Mouse (Mus musculus): ENCODE measurements around the gene Srrm1. TPM values are rescaled to one million over a fixed set of nuclear protein-coding genes. Genes with fewer than 3 reads are reported as not detected.

Gene Srrm1
- 250 and 261 TPM in 2 replicates for polyA plus RNA-seq (2015; fragmentation: Nextera tagmentation; extraction: Ambion mirVana)

DNA sequence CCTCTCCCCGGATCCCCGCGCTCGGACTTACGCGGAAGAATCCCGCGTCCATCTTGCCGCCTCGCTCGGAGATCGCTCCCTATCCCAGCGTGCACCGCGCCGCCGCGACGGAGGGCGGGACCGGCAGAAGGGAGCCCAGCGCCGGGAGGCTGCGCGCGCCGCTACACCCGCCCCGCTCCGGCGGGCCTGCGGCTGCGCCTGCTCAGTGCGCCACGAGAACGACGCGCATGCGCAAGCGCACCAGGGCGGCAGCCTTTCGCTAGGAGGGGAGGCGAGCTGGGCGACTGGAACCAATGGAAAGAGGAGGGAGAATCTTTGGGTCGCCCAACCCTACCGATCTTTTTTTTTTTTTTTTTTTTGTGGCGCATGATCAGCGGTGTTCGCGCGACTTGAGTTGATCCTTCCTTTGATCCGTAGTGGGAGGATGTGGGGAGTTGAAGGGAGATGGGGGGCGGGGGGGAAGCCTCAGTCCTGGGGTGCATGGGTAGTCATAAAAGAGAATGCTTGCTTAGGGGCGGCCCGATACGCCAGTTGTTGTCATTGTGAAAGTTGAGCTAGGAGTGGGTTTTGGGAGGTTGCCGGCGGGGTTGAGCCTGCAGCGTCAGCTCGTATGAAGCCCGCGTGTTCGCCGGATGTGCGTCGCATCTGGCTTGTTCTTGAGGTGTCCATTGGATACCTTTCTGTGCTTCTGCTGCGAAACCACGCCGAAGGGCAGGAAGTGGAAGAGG, at the start of gene Srrm1:
TSS of gene Srrm1 (minus strand) at position 256 of the 728 bp plus-strand sequence.
- peaks cover 21% of the 10 kb centered on the region for H3K36me3 ChIP-seq (ENCODE audit: poor library complexity, severe bottlenecking)
- peak; percentile 95 for ATAC-seq
- no peaks in the 10 kb centered on the region for H3K9me3 ChIP-seq (replicated peaks)
- peak within 1 kb of the TSS; percentile 94 for H3K4me2 ChIP-seq
- peaks cover 19% of the 10 kb centered on the region for H3K4me1 ChIP-seq
- peak within 1 kb of the TSS; percentile 94 for H3K27ac ChIP-seq
- WGBS, result under 1% methylated on average over 68 of the region's 69 CpGs
- H3K27me3 ChIP-seq, result peaks cover 4% of the 10 kb centered on the region
- peak within 1 kb of the TSS; percentile 98 for H3K4me3 ChIP-seq
- peak within 1 kb of the TSS; percentile 99 for H3K9ac ChIP-seq

DNA sequence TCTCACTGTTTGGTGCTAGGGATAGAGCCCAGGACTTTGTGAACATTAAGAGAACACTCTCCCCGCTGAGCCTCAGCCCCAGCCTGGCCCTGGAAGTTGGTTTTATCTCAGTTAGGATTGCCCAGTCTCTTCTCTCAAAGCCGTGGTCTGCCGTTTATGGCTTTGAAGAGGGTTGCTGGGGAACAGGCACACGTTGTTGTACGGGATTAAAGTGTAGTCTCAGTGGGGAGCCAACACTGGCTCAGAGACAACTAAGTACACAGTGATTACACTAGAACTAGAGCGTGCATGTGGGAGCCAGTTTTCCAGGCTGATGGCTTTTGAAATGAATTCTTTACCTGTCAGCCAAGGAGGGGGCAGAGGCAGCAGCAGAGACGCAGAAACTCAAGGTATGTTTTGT, 48.8 kb upstream of the Srrm1 start:
- peaks cover 10% of the 10 kb centered on the region for H3K4me1 ChIP-seq
- peaks cover 27% of the 10 kb centered on the region for H3K27me3 ChIP-seq
- no peak overlapping the region for H3K9ac ChIP-seq
- no peak overlapping the region for H3K27ac ChIP-seq
- no peaks in the 10 kb centered on the region for H3K9me3 ChIP-seq (replicated peaks)
- no peaks in the 10 kb centered on the region for H3K36me3 ChIP-seq (ENCODE audit: poor library complexity, severe bottlenecking)
- no peak for ATAC-seq
- H3K4me3 ChIP-seq, result no peak overlapping the region
- 14% methylated on average over 7 of the region's 7 CpGs for WGBS
- no peak overlapping the region for H3K4me2 ChIP-seq

DNA sequence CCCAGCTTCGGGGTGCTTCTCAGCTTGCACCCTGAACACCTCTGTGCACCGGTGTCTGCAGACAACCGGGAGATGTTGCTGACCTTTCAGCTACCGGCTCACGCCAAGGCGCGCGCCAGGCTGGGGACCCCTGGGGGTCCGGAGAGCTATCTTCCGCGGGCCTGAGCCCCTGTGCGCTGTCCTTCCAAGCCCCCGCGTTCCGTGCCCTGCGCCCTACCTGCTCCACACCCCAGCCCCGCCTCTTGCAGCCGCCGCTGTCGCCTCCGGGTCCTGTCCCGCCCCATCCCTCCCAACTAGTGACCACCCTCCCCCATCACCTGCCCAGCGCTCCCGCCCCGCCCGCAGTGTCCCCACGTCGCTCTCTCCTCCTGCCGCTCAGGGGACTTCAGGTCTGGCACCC, 44.9 kb upstream of the Srrm1 start, which contains the start of gene Ncmap:
TSS of gene Ncmap (minus strand) at position 237 of the 400 bp plus-strand sequence.
- H3K36me3 ChIP-seq (ENCODE audit: poor library complexity, severe bottlenecking), result no peaks in the 10 kb centered on the region
- no peaks in the 10 kb centered on the region for H3K9me3 ChIP-seq (replicated peaks)
- H3K4me1 ChIP-seq, result peaks cover 10% of the 10 kb centered on the region
- H3K9ac ChIP-seq, result peak within 1 kb of the TSS; percentile 53
- no peak for ATAC-seq
- H3K4me3 ChIP-seq, result peak within 1 kb of the TSS; percentile 36
- WGBS, result under 1% methylated on average over 28 of the region's 29 CpGs
- peaks cover 39% of the 10 kb centered on the region for H3K27me3 ChIP-seq
- no peak within 1 kb of the TSS for H3K27ac ChIP-seq
- H3K4me2 ChIP-seq, result peak within 1 kb of the TSS; percentile 65

DNA sequence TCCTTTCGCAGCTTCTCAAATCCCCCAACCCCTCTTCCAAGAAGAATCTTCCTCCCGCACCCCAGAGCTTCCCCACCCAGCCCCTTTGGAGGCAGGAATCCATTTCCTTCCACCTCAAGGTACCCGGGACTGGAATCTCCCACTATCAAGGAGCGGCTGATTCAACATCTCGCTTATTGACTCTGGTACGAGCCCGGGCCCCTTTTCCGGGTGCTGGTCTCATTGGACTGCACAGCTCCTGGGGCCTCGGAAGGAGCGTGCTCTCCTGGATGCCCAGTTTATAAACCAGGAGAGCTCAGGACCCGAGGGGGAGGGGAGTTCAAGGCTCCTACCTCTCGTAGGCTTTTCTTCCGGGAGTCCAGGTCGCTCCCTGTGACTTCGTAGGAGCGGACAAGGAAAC, 44.4 kb upstream of the Srrm1 start:
- no peaks in the 10 kb centered on the region for H3K9me3 ChIP-seq (replicated peaks)
- peaks cover 39% of the 10 kb centered on the region for H3K27me3 ChIP-seq
- peak overlapping the region; percentile 53 for H3K9ac ChIP-seq
- H3K4me2 ChIP-seq, result peak overlapping the region; percentile 65
- H3K4me1 ChIP-seq, result peaks cover 10% of the 10 kb centered on the region
- peak overlapping the region; percentile 36 for H3K4me3 ChIP-seq
- WGBS, result 3% methylated on average over 16 of the region's 16 CpGs
- ATAC-seq, result no peak
- no peaks in the 10 kb centered on the region for H3K36me3 ChIP-seq (ENCODE audit: poor library complexity, severe bottlenecking)
- H3K27ac ChIP-seq, result no peak overlapping the region

DNA sequence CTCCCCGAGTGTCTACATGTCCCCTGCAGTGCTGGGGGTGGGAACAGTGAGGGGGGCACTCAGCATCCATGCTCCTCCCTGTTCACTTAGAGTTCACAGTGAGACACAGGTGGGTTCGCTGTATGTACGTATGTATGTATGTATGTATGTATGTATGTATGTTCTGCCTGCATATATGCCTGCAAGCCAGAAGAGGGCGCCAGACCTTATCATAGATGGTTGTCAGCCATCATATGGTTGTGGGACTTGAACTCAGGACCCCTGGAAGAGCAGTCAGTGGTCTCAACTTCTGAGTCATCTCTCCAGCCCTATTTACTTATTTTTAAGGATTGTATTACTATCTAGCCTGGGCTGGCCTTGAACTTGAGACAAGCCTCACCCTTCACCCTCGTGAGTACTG, 43.2 kb upstream of the Srrm1 start:
- Histone ChIP-seq H3K9me3 (replicated peaks) (no peaks in the 10 kb centered on the region), H3K27me3 (peaks cover 39% of the 10 kb centered on the region), H3K4me3 (no peak overlapping the region), H3K4me1 (peaks cover 10% of the 10 kb centered on the region), H3K9ac (no peak overlapping the region), H3K4me2 (no peak overlapping the region), H3K27ac (no peak overlapping the region), H3K36me3 (ENCODE audit: poor library complexity, severe bottlenecking) (no peaks in the 10 kb centered on the region)
- ATAC-seq, result no peak
- 86% methylated on average over 5 of the region's 5 CpGs for WGBS

DNA sequence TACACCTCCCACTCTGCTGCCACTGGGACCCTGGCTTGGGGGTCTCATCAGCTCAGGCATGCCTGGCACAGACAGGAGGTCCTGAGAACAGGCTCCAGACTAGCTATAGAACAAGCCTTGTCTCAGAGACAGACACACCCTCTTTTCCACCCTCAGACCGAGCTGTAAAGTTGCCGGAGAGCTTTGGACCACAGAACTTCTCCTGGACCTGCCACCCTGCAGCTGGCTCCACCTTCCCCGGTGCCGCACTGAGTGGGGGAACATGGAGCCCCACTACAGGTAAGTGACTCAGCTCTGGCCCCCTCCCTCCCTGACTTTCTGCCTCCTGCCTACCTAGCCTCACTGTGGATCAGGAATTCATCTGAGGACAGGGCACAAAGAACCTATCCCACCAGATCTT, 42.3 kb upstream of the Srrm1 start:
- Histone ChIP-seq H3K27me3 (peaks cover 39% of the 10 kb centered on the region), H3K9ac (no peak overlapping the region), H3K27ac (no peak overlapping the region), H3K9me3 (replicated peaks) (no peaks in the 10 kb centered on the region), H3K4me1 (peaks cover 10% of the 10 kb centered on the region), H3K4me2 (no peak overlapping the region), H3K36me3 (ENCODE audit: poor library complexity, severe bottlenecking) (no peaks in the 10 kb centered on the region), H3K4me3 (no peak overlapping the region)
- ATAC-seq, result no peak
- WGBS, result 82% methylated on average over 4 of the region's 4 CpGs

DNA sequence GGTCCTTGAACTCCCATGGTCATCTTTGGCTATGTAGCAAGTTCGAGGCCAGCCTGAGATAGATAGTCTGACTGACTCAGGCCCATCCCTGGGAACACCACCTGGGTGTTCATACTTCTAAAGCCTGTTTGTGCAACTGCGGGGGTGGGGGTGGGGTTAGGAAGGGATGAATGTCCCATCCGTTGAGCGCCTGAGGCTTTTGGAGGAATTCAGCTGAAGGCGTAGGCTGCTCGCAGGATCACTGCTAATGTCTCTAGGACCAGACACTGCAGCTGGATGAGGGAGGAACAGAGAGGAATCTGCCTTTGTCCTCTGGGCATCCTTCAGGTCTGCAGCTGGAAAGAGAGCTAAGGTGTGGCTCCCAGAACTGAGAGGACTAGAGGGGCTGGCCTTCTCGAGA, 41.5 kb upstream of the Srrm1 start:
- 87% methylated on average over 7 of the region's 7 CpGs for WGBS
- Histone ChIP-seq H3K27me3 (peaks cover 39% of the 10 kb centered on the region), H3K9me3 (replicated peaks) (no peaks in the 10 kb centered on the region), H3K9ac (no peak overlapping the region), H3K4me2 (no peak overlapping the region), H3K36me3 (ENCODE audit: poor library complexity, severe bottlenecking) (no peaks in the 10 kb centered on the region), H3K4me3 (no peak overlapping the region), H3K4me1 (peaks cover 10% of the 10 kb centered on the region), H3K27ac (no peak overlapping the region)
- ATAC-seq, result no peak

DNA sequence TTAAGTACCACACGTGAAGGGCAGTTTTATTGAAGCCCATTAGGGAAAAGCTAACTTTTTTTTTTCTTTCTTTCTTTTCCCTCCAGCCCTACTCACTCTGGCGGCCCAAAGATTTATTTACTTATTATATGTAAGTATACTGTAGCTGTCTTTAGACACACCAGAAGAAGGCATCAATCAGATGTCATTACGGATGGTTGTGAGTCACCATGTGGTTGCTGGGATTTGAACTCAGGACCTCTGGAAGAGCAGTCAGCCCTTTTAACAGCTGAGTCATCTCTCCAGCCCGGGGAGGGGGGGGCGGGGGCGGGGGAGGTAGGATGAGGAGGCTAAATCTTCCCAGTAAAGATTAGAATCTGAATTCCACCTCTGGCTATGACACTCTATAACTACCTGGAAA, 40.3 kb upstream of the Srrm1 start:
- peaks cover 28% of the 10 kb centered on the region for H3K27me3 ChIP-seq
- H3K4me2 ChIP-seq, result no peak overlapping the region
- no peak overlapping the region for H3K27ac ChIP-seq
- no peak overlapping the region for H3K9ac ChIP-seq
- H3K9me3 ChIP-seq (replicated peaks), result no peaks in the 10 kb centered on the region
- peaks cover 9% of the 10 kb centered on the region for H3K4me1 ChIP-seq
- 86% methylated on average over 6 of the region's 6 CpGs for WGBS
- no peak for ATAC-seq
- H3K4me3 ChIP-seq, result no peak overlapping the region
- no peaks in the 10 kb centered on the region for H3K36me3 ChIP-seq (ENCODE audit: poor library complexity, severe bottlenecking)

DNA sequence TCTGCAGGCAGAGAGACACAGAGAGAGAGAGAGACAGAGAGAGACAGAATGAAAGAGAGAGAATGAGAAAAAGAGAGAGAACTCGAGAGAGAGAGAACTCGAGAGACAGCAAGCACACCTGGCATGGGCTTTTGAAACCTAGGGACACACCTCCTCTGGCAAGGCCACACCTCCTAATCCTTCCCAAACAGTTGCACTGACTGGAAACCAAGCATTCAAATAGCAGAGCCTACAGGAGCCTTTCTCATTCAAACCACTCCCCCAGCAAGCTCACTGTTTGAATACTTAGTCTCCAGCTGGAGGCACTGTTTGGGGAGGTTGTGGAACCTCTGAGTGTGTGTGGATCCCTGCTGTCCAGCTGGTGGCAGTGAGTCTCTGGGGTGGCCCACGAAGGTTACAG, 39.7 kb upstream of the Srrm1 start:
- ATAC-seq, result no peak
- WGBS, result 93% methylated on average over 3 of the region's 3 CpGs
- H3K27ac ChIP-seq, result no peak overlapping the region

DNA sequence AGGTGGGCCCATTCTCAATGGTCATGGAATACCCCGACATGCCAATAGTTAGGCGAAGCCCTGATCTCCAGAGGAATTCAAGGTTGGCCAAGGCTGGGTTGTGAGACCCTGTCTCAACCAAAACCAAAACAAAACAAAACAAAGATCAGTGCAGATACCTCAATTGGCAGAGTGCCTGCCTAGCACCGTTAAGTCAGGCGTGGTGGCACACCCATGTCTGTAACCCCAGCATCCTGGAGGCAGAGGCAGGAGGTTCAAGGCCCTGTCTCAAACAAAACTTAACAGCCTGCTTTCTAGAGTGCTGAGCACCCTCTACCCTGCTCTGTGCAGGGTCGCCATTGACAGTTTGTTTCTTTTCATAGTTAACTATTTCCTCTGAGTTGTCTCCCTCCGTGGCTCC, 37.9 kb upstream of the Srrm1 start:
- 0 out of 2 replicates have a peak, but pooled peaks cover 5% of the 10 kb centered on the region for H3K27me3 ChIP-seq
- H3K36me3 ChIP-seq (ENCODE audit: poor library complexity, severe bottlenecking), result no peaks in the 10 kb centered on the region
- no peak overlapping the region for H3K9ac ChIP-seq
- H3K9me3 ChIP-seq (replicated peaks), result no peaks in the 10 kb centered on the region
- no peaks in the 10 kb centered on the region for H3K4me1 ChIP-seq
- no peak for ATAC-seq
- no peak overlapping the region for H3K4me2 ChIP-seq
- 71% methylated on average over 6 of the region's 6 CpGs for WGBS
- no peak overlapping the region for H3K27ac ChIP-seq
- H3K4me3 ChIP-seq, result no peak overlapping the region

More for the DNA sequence above, 39.7 kb upstream of the Srrm1 start:
- no peaks in the 10 kb centered on the region for H3K36me3 ChIP-seq (ENCODE audit: poor library complexity, severe bottlenecking)
- no peak overlapping the region for H3K4me3 ChIP-seq
- H3K9me3 ChIP-seq (replicated peaks), result no peaks in the 10 kb centered on the region
- no peak overlapping the region for H3K4me2 ChIP-seq
- peaks cover 3% of the 10 kb centered on the region for H3K4me1 ChIP-seq
- no peak overlapping the region for H3K9ac ChIP-seq
- peaks cover 23% of the 10 kb centered on the region for H3K27me3 ChIP-seq

DNA sequence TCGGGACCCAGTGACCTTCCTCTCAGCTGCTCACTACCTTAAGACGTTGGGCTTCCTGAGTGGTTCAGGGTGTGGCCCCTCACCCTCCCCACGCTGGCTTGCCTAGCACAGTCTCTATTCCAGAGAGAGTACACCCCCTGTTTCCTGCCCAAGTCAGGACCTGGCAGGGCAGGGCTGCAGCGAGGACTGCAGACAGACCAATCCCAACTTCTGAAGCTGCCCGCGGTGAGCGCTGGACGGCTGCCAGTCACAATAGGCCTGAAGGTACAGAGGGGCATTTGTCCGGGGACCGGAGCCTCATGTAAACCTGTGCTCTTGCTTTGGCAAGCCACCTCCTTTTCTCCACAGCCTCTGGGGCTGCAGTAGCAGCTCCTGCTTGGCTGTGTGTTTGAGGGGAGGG, 32.5 kb upstream of the Srrm1 start:
- no peaks in the 10 kb centered on the region for H3K36me3 ChIP-seq (ENCODE audit: poor library complexity, severe bottlenecking)
- no peak overlapping the region for H3K27ac ChIP-seq
- H3K4me2 ChIP-seq, result no peak overlapping the region
- H3K4me3 ChIP-seq, result no peak overlapping the region
- WGBS, result 51% methylated on average over 10 of the region's 10 CpGs
- H3K27me3 ChIP-seq, result peaks cover 9% of the 10 kb centered on the region
- no peak for ATAC-seq
- no peak overlapping the region for H3K9ac ChIP-seq
- H3K9me3 ChIP-seq (replicated peaks), result no peaks in the 10 kb centered on the region
- H3K4me1 ChIP-seq, result peaks cover 6% of the 10 kb centered on the region; the same call in 1 of the 2 replicates

DNA sequence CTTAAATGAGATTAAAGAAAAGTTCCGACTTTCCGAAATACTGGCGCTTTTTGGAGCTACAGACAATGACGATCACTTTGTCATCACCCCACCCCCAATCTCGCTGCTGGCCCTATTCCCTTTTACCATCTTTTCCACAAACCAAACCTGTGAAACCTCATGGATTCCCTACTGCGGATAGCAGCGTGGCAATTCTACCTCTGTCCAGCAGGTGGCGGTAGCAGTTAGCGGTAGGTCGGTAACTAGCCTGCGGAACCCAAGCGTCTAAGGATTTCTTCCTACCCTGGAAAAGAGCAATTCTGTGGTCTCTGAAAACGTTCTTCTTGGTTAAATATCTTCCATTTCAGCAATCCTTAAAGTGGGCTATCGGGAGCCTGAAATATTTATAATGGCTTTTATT, 29.2 kb upstream of the Srrm1 start:
- Histone ChIP-seq H3K9ac (no peak overlapping the region), H3K4me2 (no peak overlapping the region), H3K27ac (no peak overlapping the region), H3K4me1 (peaks cover 6% of the 10 kb centered on the region; the same call in 1 of the 2 replicates), H3K36me3 (ENCODE audit: poor library complexity, severe bottlenecking) (no peaks in the 10 kb centered on the region), H3K27me3 (peaks cover 7% of the 10 kb centered on the region), H3K4me3 (no peak overlapping the region), H3K9me3 (replicated peaks) (no peaks in the 10 kb centered on the region)
- 4% methylated on average over 14 of the region's 14 CpGs for WGBS
- ATAC-seq, result 0 out of 2 replicates have a peak, but pooled peaks have one; percentile 41

DNA sequence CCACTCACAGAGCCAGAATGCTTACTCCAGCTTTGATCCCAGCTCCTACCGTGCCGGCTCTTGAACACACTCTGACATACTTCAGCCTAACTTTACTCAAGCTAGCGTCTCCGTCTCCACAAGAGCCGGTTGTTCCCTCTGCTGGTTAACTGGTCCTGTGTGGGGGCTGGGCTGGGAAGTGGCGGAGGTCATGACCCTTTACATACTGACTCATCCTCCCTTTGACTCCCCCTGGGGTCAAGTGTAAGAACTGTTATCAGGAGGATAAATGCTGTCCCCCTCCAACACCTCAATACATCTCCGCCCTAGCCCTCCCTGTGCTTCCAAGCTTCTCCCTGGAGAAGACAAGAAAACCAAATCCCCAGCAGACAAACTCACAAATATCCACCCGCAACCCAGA, 28.2 kb upstream of the Srrm1 start:
- H3K27ac ChIP-seq, result no peak overlapping the region
- H3K4me2 ChIP-seq, result no peak overlapping the region
- no peak overlapping the region for H3K9ac ChIP-seq
- H3K27me3 ChIP-seq, result peaks cover 7% of the 10 kb centered on the region
- ATAC-seq, result no peak
- H3K4me3 ChIP-seq, result no peak overlapping the region
- WGBS, result 65% methylated on average over 8 of the region's 8 CpGs
- no peaks in the 10 kb centered on the region for H3K36me3 ChIP-seq (ENCODE audit: poor library complexity, severe bottlenecking)
- peaks cover 6% of the 10 kb centered on the region; the same call in 1 of the 2 replicates for H3K4me1 ChIP-seq
- H3K9me3 ChIP-seq (replicated peaks), result no peaks in the 10 kb centered on the region

Measured in forebrain, embryonic 13.5 days (tissue).